Mouse (Mus musculus): ENCODE data around the gene Cyp4f37. TPM values are rescaled to one million over a fixed set of nuclear protein-coding genes. Genes with fewer than 3 reads are reported as not detected.

Cyp4f37 gene
- total RNA-seq, 2 experiments from 2014 or later, result not detected

DNA sequence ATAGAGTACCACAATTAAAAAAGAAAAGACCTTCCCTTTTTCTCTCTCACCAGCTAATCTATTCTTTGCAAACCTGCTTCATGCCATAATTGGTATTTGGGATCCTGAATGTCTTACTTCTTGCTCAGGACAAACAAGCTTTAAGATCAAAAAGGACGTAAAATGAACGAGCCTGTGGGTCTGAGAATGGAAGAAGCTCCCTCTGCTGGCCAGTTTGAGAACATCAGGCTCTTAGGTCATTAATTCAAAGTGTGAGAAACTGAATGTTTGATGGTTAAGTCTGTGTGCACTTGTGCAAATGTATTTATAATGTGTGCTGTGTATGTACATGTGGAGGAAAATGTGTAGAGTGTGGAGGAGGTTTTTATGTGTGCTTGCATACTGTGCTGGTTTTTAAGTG lies 59.3 kb downstream of the Cyp4f37 start:
- peak; percentile 19 to 37 for DNase-seq (ENCODE audit: low spot score in 2 of 2)

GRCm38 (mm10) chr17:32685048-32685750 lies 64.1 kb downstream of the Cyp4f37 start, which contains the start of gene Cyp4f15:
TSS of gene Cyp4f15 (plus strand) at chr17:32685627.
- peak; percentile 29 to 73 for DNase-seq (ENCODE audit: low spot score in 2 of 2)

Other genes with a start within 250 kb of the Cyp4f37 start
- 10 to 100 TPM; 66.8 to 74.7 TPM for gene Wiz, start 231.9 kb upstream of the Cyp4f37 start, total RNA-seq (2021)
- gene Rasal3, start 217.7 kb upstream of the Cyp4f37 start, total RNA-seq (2021), result 1 to 10 TPM; 2.6 to 3.1 TPM
- gene Pglyrp2, start 197.1 kb upstream of the Cyp4f37 start, total RNA-seq (2021), result not detected
- gene Cyp4f39, start 168.6 kb upstream of the Cyp4f37 start, total RNA-seq (2021), result not detected
- gene Cyp4f17, start 115.3 kb upstream of the Cyp4f37 start, total RNA-seq (2021), result 1 to 10 TPM; 3.9 to 6.5 TPM
- 1 to 10 TPM; 6.0 to 7.7 TPM for gene Cyp4f16, start 84.8 kb upstream of the Cyp4f37 start, total RNA-seq (2021)
- gene Cyp4f40, start 37.6 kb downstream of the Cyp4f37 start, total RNA-seq (2021), result not detected
- 10 to 100 TPM; 10.9 to 12.8 TPM for gene Cyp4f15, start 64.3 kb downstream of the Cyp4f37 start, total RNA-seq (2021)
- gene Zfp871, start 167.0 kb downstream of the Cyp4f37 start, total RNA-seq (2021), result 10 to 100 TPM; 80.3 to 82.6 TPM
- gene Zfp811, start 188.6 kb downstream of the Cyp4f37 start, total RNA-seq (2021), result 10 to 100 TPM in 1 of 2 experiments, 1 to 10 TPM in 1; 7.9 to 10.4 TPM
- gene Zfp799, start 209.0 kb downstream of the Cyp4f37 start, total RNA-seq (2021), result 10 to 100 TPM; 23.0 to 26.0 TPM

Measured in layer of hippocampus, postnatal 14 days (tissue).